Mouse (Mus musculus) B cell, adult 67 days (primary cell): ENCODE results near the gene Prph. TPM values are rescaled to one million over a fixed set of nuclear protein-coding genes. Genes with fewer than 3 reads are reported as not detected.

Experiments used
- total RNA-seq, 2 experiments: library from RNA; stranded (reverse); gene quantifications; 4 replicates each; pipeline ENCODE4 v1.2.4; 2023

Gene Prph
- total RNA-seq, result not detected

DNA sequence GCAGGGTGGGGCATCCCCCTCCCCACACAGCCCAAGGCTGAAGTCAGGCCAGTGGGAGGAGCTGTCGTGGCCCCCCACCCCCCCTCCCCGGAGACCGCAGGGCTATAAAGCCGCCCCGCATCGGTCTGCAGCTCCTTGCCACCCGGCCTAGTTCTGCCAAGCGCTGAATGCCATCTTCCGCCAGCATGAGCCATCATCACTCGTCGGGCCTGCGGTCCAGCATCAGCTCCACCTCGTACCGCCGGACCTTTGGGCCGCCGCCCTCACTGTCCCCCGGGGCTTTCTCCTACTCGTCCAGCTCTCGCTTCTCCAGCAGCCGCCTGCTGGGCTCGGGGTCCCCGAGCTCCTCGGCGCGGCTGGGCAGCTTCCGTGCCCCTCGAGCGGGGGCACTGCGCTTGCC is at the start of gene Prph:
Gene Prph, plus strand, starts transcription at position 135 of the 400 bp plus-strand sequence.

GRCm38 (mm10) chr15:99029619-99030584 is 25.1 kb upstream of the Prph start, which contains the start of gene Tuba1c:
Gene Tuba1c, plus strand, starts transcription at chr15:99029891.

GRCm38 (mm10) chr15:99074019-99074599 is 19.1 kb downstream of the Prph start, which contains the start of gene Troap:
Gene Troap, plus strand, starts transcription at chr15:99074575.

DNA sequence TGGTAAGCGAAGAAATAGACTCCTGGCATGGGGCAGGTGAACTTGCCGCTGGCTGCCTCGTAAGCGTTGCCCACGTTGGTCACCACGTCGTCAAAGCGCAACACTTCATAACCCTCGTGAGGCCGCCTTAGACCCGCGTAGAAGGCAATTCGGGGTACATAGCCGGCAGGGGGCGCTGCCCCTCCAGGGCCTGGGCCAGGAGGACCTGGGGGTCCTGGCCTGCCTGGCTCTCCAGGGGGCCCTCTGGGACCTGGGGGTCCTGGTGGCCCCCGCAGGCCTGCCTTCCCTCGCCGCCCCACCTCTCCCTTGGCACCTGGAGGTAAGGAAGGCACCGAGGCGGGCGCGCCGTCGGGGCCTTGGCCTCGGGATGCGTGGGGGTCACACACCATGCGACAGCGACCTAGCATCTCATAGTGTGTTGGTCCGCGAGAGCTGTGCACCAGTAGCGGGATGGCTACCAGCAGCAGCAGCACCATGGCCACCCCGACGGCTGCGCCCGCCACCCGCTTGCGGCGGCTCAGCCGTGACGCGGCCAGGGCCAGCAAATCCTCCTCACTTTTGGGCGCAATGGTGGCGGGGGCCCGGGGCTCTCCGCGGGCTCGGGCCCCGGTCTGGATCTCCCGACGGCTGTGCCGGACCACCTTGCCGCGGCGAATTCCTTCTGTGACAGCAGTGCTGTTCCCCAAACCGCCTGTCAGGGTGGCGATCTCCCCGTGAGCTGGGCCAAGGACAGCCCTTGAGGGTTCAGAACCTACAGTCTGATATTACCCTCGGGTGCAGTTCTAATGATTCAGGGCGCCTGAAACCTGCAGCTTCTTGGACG is 32.5 kb downstream of the Prph start, which contains the start of gene C1ql4:
Gene C1ql4, minus strand, starts transcription at position 565 of the 823 bp plus-strand sequence.

DNA sequence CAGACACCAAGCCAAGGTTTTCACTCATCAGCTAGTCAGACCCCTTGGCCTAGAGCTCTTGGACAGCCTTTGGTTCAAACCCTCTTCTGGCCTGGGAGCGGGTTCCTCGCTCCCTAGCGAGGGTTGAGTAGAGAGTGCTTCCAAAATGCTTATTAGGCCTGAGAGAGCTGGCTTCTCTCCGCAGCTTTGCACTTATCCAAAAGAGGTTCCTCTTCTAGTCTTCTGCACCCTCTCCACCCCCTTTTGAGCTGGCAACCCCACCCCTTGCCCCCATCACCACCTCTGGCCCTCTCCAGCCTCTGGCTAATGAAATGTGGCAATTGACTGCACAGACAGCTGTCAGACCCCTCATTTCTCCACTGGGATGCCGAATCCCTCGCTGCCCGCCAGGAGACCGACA is 37.9 kb downstream of the Prph start, which contains the start of gene Dnajc22:
Gene Dnajc22, plus strand, starts transcription at position 301 of the 400 bp plus-strand sequence.

Other genes with a start within 250 kb of the Prph start
- under 1 TPM; 0.23 to 0.30 TPM for gene Ddn, start 245.7 kb upstream of the Prph start, total RNA-seq
- gene Prkag1, start 223.7 kb upstream of the Prph start, total RNA-seq, result 10 to 100 TPM; 76.9 to 79.0 TPM
- gene Kmt2d, start 184.0 kb upstream of the Prph start, total RNA-seq, result 100 to 1,000 TPM; 192 to 206 TPM
- gene Rhebl1, start 160.6 kb upstream of the Prph start, total RNA-seq, result 10 to 100 TPM; 19.5 to 22.6 TPM
- under 1 TPM in 1 of 2 experiments, not detected in 1; 0.65 TPM for gene Dhh, start 156.6 kb upstream of the Prph start, total RNA-seq
- 100 to 1,000 TPM; 266 to 275 TPM for gene Lmbr1l, start 136.9 kb upstream of the Prph start, total RNA-seq
- 100 to 1,000 TPM; 145 to 154 TPM for gene Tuba1b, start 120.6 kb upstream of the Prph start, total RNA-seq
- not detected for gene Gm49450, start 101.6 kb upstream of the Prph start, total RNA-seq
- 100 to 1,000 TPM in 1 of 2 experiments, 10 to 100 TPM in 1; 83.7 to 117 TPM for gene Tuba1a, start 101.5 kb upstream of the Prph start, total RNA-seq
- gene Tuba1c, start 25.3 kb upstream of the Prph start, total RNA-seq, result 10 to 100 TPM; 53.7 to 71.4 TPM
- gene Troap, start 19.4 kb downstream of the Prph start, total RNA-seq, result under 1 TPM; 0.23 to 0.42 TPM
- gene C1ql4, start 32.6 kb downstream of the Prph start, total RNA-seq, result not detected
- gene Dnajc22, start 38.0 kb downstream of the Prph start, total RNA-seq, result not detected
- not detected for gene Spats2, start 70.7 kb downstream of the Prph start, total RNA-seq
- 1 to 10 TPM; 2.4 to 4.1 TPM for gene Kcnh3, start 169.7 kb downstream of the Prph start, total RNA-seq
- gene Mcrs1, start 196.8 kb downstream of the Prph start, total RNA-seq, result 100 to 1,000 TPM; 103 to 112 TPM
- 10 to 100 TPM; 21.3 to 29.8 TPM for gene Prpf40b, start 239.9 kb downstream of the Prph start, total RNA-seq
- gene Fam186b, start 240.7 kb downstream of the Prph start, total RNA-seq, result not detected